Mouse (Mus musculus): Measurements from ENCODE around the gene Olfr69. TPM values are rescaled to one million over a fixed set of nuclear protein-coding genes. Genes with fewer than 3 reads are reported as not detected.
"Not testable (repeated sequence)": the region's sequence is repeated elsewhere in the genome, so short reads cannot be mapped to it uniquely, and the experiment has no call there.

Olfr69 gene
- polyA plus RNA-seq (2015; fragmentation: Nextera tagmentation; extraction: Ambion mirVana) = not detected in 2 replicates

DNA sequence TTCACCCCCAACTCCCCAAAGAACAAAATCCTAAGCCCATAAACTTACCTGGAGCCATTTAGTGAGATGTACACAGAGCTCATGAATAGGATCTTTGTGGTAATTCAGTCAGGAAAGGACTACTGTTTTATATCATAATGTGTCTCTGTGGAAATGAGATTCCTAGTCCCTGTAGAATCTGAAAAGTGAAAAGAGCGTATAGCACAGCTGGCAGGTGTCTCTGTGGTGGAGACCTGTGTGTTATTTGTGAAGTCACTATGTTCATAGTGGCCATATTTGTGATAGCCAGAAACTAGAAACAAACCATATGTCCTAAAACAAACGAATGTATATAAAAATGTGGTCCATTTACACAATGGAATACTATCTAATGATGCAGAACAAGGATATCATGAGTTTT lies at the start of gene Olfr69:
Gene Olfr69, minus strand, starts transcription at position 101 of the 400 bp plus-strand sequence.
- Histone ChIP-seq H3K36me3 (no peaks in the 10 kb centered on the region), H3K4me2 (replicated peaks) (no peak within 1 kb of the TSS), H3K9ac (no peak within 1 kb of the TSS), H3K4me3 (replicated peaks) (no peak within 1 kb of the TSS), H3K4me1 (replicated peaks) (no peaks in the 10 kb centered on the region), H3K27me3 (replicated peaks) (no peaks in the 10 kb centered on the region), H3K27ac (no peak within 1 kb of the TSS), H3K9me3 (no peaks in the 10 kb centered on the region)
- no peak for ATAC-seq
- WGBS = 69% methylated on average over 2 of the region's 2 CpGs

DNA sequence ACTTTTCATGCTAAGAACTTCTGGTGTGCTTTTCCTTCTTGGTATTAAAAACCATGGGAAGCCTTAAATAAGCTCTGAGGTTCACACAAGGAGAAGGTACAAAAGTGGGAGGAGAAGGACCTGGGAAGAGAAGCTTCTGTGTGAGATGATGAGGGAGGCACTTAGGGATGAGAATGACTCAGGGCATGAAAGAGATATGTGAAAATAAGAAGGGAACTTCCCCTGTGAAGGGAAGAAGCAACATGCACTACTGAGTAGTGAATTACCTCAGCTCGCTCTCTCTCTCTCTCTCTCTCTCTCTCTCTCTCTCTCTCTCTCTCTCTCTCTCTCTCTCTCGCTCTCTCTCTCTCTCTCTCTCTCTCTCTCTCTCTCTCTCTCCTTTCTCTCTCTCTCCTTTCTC lies 43.7 kb upstream of the Olfr69 start:
- H3K27ac ChIP-seq; H3K4me3 ChIP-seq (replicated peaks); H3K4me1 ChIP-seq (replicated peaks); H3K36me3 ChIP-seq; H3K27me3 ChIP-seq (replicated peaks); H3K9me3 ChIP-seq; H3K4me2 ChIP-seq (replicated peaks); ATAC-seq; H3K9ac ChIP-seq: not testable (repeated sequence)
- 89% methylated on average over 1 of the region's 2 CpGs for WGBS

DNA sequence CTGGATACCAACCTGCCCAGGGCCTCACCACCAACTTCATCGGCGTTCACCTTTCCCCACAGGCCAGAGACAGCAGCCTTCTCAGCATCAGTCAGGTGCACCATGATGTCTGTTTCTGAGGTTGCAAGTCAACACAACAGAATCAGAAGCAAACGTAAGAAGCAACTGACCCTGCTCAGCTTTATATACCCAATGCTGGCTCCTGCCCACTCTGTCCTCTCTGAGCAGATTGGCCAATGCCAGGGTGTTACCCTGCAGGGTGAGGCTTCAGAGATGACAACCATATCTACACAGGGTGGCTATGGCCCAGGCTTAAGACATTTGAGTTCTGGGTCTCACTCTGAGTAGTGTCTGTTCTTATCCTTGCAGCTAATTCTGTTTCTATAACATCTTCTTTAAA lies 42.4 kb upstream of the Olfr69 start, which contains the start of gene Hbb-bt:
Gene Hbb-bt, minus strand, starts transcription at position 231 of the 400 bp plus-strand sequence.
- no peaks in the 10 kb centered on the region for H3K27me3 ChIP-seq (replicated peaks)
- H3K4me3 ChIP-seq (replicated peaks) = no peak within 1 kb of the TSS
- H3K9ac ChIP-seq = no peak within 1 kb of the TSS
- no peak within 1 kb of the TSS for H3K27ac ChIP-seq
- no peaks in the 10 kb centered on the region for H3K36me3 ChIP-seq
- WGBS = 84% methylated on average over 3 of the region's 3 CpGs
- no peaks in the 10 kb centered on the region for H3K4me1 ChIP-seq (replicated peaks)
- no peak within 1 kb of the TSS for H3K4me2 ChIP-seq (replicated peaks)
- H3K9me3 ChIP-seq = no peaks in the 10 kb centered on the region
- peak; percentile 73; the same call in 1 of the 2 replicates for ATAC-seq

DNA sequence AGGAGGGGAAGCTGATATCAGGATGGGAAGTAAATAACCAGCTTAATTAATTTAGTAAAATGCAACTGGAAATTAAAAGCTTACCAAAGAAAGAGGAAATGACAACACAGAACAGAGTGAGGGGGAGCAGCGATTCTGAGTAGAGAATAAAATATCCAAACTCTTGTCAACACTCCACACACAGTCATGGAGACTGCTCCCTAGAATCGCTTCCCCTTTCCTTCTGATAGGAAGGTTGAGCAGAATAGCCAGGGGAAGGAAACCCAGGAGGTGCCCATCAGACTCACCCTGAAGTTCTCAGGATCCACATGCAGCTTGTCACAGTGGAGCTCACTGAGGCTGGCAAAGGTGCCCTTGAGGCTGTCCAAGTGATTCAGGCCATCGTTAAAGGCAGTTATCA lies 41.8 kb upstream of the Olfr69 start:
- not testable (repeated sequence) for H3K27ac ChIP-seq; H3K4me3 ChIP-seq (replicated peaks); H3K4me1 ChIP-seq (replicated peaks); H3K9ac ChIP-seq; H3K36me3 ChIP-seq; H3K9me3 ChIP-seq; H3K4me2 ChIP-seq (replicated peaks); H3K27me3 ChIP-seq (replicated peaks); ATAC-seq
- no CpG with 5 or more reads among the region's 3 CpGs for WGBS

DNA sequence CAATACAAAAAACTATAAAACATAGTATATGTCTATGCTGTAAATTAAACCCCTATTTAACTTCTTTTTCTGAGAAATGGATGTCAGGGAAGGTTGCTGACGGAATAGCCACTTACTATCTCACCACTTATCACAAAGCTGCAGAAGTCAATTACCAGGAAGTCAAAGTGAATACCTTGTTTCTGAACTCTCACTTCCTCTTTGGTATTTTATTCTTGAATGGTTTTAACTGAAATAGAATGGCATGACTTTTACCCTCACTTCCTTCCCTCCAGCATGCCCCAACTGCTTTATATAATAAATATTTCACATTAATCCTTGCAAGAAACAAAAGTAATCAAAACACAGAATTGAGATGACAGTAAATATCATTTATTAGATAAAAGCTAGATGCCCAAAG lies 40.8 kb upstream of the Olfr69 start:
- Histone ChIP-seq H3K9me3 (no peaks in the 10 kb centered on the region), H3K36me3 (no peaks in the 10 kb centered on the region), H3K4me1 (replicated peaks) (no peaks in the 10 kb centered on the region), H3K4me3 (replicated peaks) (no peak overlapping the region), H3K27me3 (replicated peaks) (no peaks in the 10 kb centered on the region), H3K4me2 (replicated peaks) (no peak overlapping the region), H3K9ac (no peak overlapping the region), H3K27ac (no peak overlapping the region)
- 63% methylated on average over 1 of the region's 1 CpGs for whole genome bisulfite sequencing
- ATAC-seq = no peak

DNA sequence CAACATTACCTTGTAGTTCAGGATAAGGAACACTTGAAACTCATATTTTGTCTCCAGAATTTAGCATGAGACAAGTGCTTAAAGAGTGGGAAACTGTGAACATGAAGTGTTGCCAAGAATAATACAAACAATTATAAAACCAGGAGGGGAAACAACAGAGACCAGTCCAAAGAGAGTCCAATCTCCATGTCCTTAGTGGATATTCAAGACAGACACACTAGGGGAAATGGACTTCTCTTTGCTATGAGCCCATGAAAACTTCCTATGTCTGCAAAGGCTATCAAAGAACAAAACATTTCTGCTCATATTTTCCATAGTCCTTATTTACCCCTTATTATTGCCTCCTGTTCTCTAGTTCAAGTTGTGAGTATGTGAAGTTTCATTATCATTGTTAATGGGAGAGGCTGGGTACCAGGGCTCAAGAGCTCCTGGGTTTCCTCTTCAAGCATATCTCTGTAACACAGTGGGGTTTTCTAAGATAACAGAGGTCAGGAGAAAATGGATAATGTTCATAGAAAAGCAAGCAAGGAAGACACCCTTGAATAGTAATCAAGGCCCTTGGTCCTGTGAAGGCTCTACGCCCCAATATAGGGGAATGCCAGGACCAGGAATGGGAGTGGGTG lies 39.9 kb upstream of the Olfr69 start:
- Histone ChIP-seq H3K4me1 (replicated peaks) (no peaks in the 10 kb centered on the region), H3K9me3 (no peaks in the 10 kb centered on the region), H3K9ac (no peak overlapping the region), H3K4me2 (replicated peaks) (no peak overlapping the region), H3K4me3 (replicated peaks) (no peak overlapping the region), H3K27ac (no peak overlapping the region), H3K27me3 (replicated peaks) (no peaks in the 10 kb centered on the region), H3K36me3 (no peaks in the 10 kb centered on the region)
- WGBS = 73% methylated on average over 1 of the region's 1 CpGs
- ATAC-seq = peak; percentile 41; the same call in 1 of the 2 replicates

DNA sequence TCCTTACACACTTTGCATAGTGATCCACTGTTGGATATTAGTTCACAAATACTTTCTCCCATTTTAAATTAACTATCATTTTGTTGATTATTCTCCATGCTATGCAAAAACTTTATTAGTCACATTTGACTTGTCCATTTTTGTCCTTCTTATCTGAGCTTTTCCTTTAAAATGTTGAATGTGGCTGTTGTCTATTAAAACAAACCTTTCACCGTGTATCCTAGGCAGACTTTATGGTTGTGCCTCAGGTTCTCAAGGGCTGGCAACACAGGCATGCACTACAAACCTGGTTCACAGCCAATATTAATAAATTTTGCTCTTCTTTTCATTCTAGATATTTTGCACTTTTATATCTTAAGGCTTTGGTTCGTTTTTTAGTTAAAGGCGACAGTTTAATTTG lies 39.4 kb upstream of the Olfr69 start:
- 77% methylated on average over 3 of the region's 3 CpGs for WGBS
- ATAC-seq = no peak

DNA sequence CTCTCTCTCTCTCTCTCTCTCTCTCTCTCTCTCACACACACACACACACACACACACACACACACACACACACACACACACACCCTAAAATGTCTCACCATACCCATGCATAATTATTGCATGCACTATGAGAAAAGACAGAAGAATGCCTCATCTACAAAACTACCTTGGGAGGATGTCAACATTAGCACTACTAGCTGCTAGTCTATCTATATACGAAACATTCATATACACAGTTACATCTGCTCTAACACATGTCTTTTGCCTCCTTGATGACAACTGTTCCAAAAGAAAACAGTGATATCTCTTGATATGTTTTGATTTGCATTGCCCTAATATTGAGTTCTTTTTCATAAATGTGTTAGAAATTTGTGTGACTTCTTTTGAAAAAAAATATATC lies 38.9 kb upstream of the Olfr69 start:
- Histone ChIP-seq H3K36me3 (no peaks in the 10 kb centered on the region), H3K9me3 (no peaks in the 10 kb centered on the region), H3K27me3 (replicated peaks) (no peaks in the 10 kb centered on the region), H3K4me1 (replicated peaks) (no peaks in the 10 kb centered on the region), H3K27ac (no peak overlapping the region), H3K4me3 (replicated peaks) (no peak overlapping the region), H3K9ac (no peak overlapping the region), H3K4me2 (replicated peaks) (no peak overlapping the region)
- no peak for ATAC-seq
- 83% methylated on average over 1 of the region's 1 CpGs for WGBS

More for the DNA sequence above, 39.4 kb upstream of the Olfr69 start:
- no peaks in the 10 kb centered on the region for H3K9me3 ChIP-seq
- no peaks in the 10 kb centered on the region for H3K36me3 ChIP-seq
- no peaks in the 10 kb centered on the region for H3K4me1 ChIP-seq (replicated peaks)
- no peak overlapping the region for H3K27ac ChIP-seq
- no peak overlapping the region for H3K4me3 ChIP-seq (replicated peaks)
- no peaks in the 10 kb centered on the region for H3K27me3 ChIP-seq (replicated peaks)
- no peak overlapping the region for H3K9ac ChIP-seq
- no peak overlapping the region for H3K4me2 ChIP-seq (replicated peaks)

DNA sequence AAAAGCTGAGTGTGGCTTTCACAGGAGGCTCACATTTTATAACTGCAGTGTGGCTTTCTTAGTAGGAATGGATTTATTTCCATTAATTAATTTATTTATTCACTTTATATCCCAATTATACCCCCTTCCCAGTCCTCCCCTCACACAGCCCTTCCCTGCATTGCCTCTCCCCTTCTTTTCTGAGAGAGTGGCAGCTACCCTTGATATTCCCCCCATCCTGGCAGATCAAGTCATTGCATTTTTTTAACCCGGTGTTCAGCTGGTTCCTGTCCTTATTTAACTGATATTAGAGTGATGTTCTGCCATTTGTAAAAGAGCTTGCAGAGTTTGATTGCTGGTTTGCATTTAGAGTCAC lies 38.4 kb upstream of the Olfr69 start:
- WGBS = 66% methylated on average over 1 of the region's 1 CpGs
- H3K27ac ChIP-seq = no peak overlapping the region
- no peaks in the 10 kb centered on the region for H3K27me3 ChIP-seq (replicated peaks)
- no peak for ATAC-seq
- H3K9ac ChIP-seq = no peak overlapping the region
- H3K36me3 ChIP-seq = no peaks in the 10 kb centered on the region
- H3K4me3 ChIP-seq (replicated peaks) = no peak overlapping the region
- H3K9me3 ChIP-seq = no peaks in the 10 kb centered on the region
- no peak overlapping the region for H3K4me2 ChIP-seq (replicated peaks)
- H3K4me1 ChIP-seq (replicated peaks) = no peaks in the 10 kb centered on the region

DNA sequence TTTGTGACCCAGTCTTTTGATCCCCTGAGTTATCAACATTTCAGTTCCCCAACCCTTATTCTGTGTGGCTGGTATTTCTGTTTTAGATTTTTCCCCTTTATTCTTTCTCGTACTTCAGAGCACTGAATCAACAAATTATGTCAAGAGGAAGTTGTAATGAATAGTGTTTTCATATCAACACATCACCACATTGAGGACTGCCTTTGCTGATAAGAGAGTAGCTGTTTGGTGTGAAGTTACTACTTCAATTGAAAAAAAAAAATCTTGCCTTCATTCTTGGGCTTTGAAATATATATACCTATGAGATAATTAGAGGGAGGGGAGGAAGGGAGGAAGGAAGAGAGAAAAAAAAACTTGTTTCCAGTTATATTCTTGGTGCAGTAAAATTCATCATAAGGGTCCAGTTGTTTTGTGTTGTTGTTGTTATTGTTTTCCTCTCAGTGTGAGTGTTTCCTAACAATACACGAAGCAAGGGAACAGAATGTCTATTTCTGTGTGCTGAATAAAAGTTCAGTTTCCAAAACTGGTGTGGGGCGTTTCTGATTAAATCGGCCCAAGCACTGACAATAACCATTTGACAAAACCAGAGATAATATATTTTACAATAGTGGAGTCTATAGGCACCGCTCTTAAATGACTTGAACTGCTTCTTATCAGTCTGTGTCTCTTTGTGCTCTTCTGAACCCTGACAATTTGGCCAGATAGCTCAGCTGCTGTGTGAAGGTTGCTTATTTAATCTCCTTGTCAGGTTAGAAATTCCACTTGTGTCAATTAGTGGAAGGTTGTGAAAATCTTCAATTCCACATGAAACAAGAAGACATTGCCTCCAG lies 37.8 kb upstream of the Olfr69 start:
- no peak overlapping the region for H3K4me2 ChIP-seq (replicated peaks)
- ATAC-seq = no peak
- H3K27me3 ChIP-seq (replicated peaks) = no peaks in the 10 kb centered on the region
- no peaks in the 10 kb centered on the region for H3K9me3 ChIP-seq
- H3K27ac ChIP-seq = no peak overlapping the region
- no peak overlapping the region for H3K9ac ChIP-seq
- no peaks in the 10 kb centered on the region for H3K4me1 ChIP-seq (replicated peaks)
- no peak overlapping the region for H3K4me3 ChIP-seq (replicated peaks)
- WGBS = 47% methylated on average over 5 of the region's 5 CpGs
- no peaks in the 10 kb centered on the region for H3K36me3 ChIP-seq

DNA sequence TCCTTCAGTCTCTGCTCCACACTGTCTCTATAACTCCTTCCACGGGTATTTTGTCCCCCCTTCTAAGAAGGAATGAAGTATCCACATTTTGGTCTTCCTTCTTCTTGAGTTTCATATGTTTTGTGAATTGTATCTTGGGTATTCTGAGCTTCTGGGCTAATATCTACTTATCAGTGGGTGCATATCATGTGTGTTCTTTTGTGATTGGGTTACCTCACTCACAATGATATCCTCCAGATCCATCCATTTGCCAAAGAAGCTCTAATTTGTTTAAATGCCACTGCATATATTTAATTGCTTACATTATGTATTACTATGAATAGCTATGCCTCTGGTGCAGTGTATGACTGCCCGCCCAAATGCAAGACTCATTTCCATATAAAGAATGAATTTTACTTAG lies 36.7 kb upstream of the Olfr69 start:
- H3K4me3 ChIP-seq (replicated peaks); H3K27me3 ChIP-seq (replicated peaks); H3K4me2 ChIP-seq (replicated peaks); H3K9ac ChIP-seq; H3K9me3 ChIP-seq; H3K27ac ChIP-seq; H3K4me1 ChIP-seq (replicated peaks); H3K36me3 ChIP-seq; ATAC-seq: not testable (repeated sequence)
- 70% methylated on average over 2 of the region's 2 CpGs for WGBS

DNA sequence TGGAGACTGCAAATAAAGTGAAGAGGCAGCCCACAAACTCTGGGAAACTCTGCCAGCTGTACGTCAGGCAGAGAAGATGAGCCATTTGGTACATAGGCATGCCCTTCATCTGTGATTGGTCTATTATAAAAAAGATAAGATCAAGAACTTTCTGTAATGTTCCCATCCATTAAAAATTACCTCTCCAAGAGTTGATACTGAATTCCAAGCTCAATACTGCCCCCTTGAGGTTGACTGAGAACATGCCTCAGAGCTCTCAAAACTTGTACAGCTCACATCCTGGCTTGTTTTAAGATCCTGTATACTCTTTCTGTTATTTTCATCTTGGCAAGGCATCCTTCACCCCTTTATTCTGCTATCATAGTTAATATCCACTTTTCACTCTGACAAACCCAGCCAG lies 35.5 kb upstream of the Olfr69 start:
- no peaks in the 10 kb centered on the region for H3K9me3 ChIP-seq
- no peak overlapping the region for H3K4me3 ChIP-seq (replicated peaks)
- H3K9ac ChIP-seq = no peak overlapping the region
- no peak overlapping the region for H3K4me2 ChIP-seq (replicated peaks)
- no peaks in the 10 kb centered on the region for H3K27me3 ChIP-seq (replicated peaks)
- no peak overlapping the region for H3K27ac ChIP-seq
- 43% methylated on average over 1 of the region's 1 CpGs for WGBS
- no peaks in the 10 kb centered on the region for H3K4me1 ChIP-seq (replicated peaks)
- no peaks in the 10 kb centered on the region for H3K36me3 ChIP-seq
- 0 out of 2 replicates have a peak, but pooled peaks have one; percentile 31 for ATAC-seq

Data from intestine, embryonic 15.5 days (tissue).